Comparison of ENCODE assay signal across 10 mouse cellular contexts in genomic region chr17:47247516-47247915, GRCm38 (mm10).
"Had no signal": no experiment of that assay in that cellular context is flagged by ENCODE, and none has a peak within 500 bp of the region (broad histone marks: within the 10 kb centered on the region; RNA-seq: fewer than 3 reads in every experiment).

No protein-coding gene starts in this region.

- H3K4me1 ChIP-seq: intestine, embryonic 15.5 days; liver, embryonic 13.5 days had no signal

- ATAC-seq: hindbrain, embryonic 16.5 days; intestine, embryonic 15.5 days; midbrain, embryonic 13.5 days had no signal

- H3K36me3 ChIP-seq: liver, embryonic 13.5 days had no signal

- H3K9me3 ChIP-seq: hindbrain, embryonic 13.5 days; intestine, embryonic 15.5 days; liver, embryonic 13.5 days; midbrain, embryonic 13.5 days had no signal

- H3K9ac ChIP-seq: hindbrain, embryonic 13.5 days; intestine, embryonic 15.5 days; liver, embryonic 13.5 days; midbrain, embryonic 13.5 days had no signal

- H3K27me3 ChIP-seq: hindbrain, embryonic 13.5 days; intestine, embryonic 15.5 days; liver, embryonic 13.5 days; midbrain, embryonic 13.5 days had no signal

- DNase-seq: kidney, adult 18-20 months; liver, embryonic 13.5 days; lung, adult 2 months; thymus, postnatal 25 days had no signal

- H3K4me3 ChIP-seq: hindbrain, embryonic 13.5 days; intestine, embryonic 15.5 days; left cerebral cortex, adult 2 months; liver, embryonic 13.5 days; midbrain, embryonic 13.5 days had no signal

- H3K4me2 ChIP-seq: hindbrain, embryonic 13.5 days; intestine, embryonic 15.5 days; liver, embryonic 13.5 days; midbrain, embryonic 13.5 days had no signal

- H3K27ac ChIP-seq: hindbrain, embryonic 13.5 days; intestine, embryonic 15.5 days; left cerebral cortex, adult 2 months; liver, embryonic 13.5 days; macrophage; midbrain, embryonic 13.5 days had no signal
